Mouse (Mus musculus): ENCODE data around the gene Glipr2.

The Glipr2 gene

DNA sequence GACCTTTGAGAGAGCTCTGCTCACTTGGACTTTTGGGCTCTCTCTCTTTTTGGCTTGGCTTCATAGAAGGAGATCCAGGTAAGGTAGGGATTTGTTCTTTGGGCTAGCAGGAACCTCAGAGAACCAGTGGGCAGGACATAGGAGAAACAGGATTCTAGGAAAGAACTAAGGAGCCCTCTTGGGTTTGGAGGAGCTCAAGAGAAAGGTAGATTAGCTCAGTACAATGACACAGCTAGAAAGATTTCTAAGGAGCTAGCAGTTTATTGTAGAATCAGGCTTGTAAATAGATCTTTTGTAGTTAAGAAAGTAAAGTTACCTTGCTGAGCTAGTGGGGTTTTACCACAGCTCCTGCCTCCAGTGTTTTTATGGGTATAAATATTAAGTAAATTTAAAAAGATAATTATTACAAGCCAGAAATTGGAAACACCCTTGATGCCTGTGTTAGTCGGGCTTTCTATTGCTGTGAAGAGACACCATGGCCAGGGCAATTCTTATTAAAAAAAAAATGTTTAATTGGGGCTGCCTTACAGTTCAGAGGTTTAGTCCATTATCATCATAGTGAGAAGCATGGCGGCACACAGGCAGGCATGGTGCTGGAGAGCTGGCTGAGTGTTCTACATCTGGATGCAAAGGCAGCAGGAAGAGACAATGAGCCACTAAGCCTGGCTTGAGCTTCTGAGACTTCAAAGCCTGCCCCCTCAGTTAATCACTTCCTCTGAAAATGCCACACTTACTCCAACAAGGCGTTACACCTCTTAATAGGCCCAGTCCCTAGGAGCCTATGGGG is 47.6 kb downstream of the Glipr2 start:
- peak; percentile 57 for DNase-seq

DNA sequence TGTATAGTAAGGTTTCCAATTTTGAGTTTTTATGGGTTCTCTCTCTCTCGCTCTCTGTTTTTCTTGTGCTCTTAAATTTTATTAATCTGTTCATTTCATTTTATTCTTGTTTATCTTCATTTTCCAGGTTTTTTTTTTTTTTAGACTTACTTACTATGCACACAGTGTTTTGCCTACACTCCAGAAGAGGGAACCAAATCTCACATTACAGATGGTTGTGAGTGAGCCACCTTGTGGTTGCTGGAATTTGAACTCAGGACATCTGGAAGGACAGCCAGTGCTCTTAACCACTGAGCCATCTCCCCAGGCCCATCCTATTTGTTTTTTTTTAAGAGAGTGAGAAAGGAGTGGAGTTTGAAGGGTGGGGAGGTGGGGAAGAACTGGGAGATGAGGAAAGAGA is 53.0 kb downstream of the Glipr2 start:
- DNase-seq, result no peak

DNA sequence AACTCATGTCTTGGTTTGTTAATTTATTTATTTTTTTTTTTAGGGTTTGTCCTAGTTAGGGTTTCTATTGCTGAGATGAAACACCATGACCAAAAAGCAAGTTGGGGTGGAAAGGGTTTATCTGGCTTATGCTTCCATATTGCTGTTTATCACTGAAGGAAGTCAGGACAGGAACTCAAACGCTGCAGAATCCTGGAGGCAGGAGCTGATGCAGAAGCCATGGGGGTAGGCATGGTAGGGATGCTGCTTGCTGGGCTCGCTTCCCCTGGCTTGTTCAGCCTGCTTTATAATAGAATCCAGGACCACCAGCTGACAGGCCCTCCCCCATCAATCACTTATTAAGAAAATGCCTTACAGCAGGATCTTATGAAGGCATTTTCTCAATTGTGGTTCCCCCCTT is 53.7 kb downstream of the Glipr2 start:
- peak; percentile 79 for DNase-seq

GRCm38 (mm10) chr4:44011799-44012198 is 54.6 kb downstream of the Glipr2 start:
- peak; percentile 44 for DNase-seq

GRCm38 (mm10) chr4:44012376-44013367 is 55.5 kb downstream of the Glipr2 start:
- DNase-seq, result peak; percentile 100

DNA sequence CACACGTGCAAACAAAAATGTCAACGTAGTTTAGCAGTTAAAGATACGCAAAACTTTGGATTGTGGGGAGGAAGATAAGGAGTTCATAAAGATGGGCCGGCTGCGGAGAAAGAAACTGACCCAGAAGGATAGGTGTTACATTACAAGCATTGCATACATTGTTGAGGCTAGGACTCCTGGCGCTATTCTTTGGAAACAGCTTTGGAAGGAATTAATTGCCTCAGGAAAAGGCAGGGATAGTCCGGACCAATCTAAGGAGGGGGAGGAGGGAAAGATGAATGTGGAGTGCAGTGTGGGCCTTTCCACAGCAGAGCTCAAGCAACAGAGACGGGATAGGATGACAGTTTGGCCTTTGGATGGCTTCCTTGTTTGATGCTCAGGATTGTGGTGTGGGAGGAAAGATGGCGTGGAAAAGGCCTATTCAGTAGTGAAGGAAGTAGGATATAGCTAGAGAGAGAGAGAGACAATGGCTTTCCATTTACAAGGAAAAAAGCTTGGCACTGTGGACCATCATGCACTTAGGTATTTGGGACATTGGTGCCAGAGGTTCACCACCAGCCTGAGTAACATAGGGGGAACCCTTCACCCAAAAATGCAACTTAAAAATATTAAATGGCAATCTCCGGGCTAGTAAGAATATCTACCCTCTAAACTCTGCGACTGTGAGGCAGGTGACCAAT is 56.3 kb downstream of the Glipr2 start:
- DNase-seq, result peak; percentile 73

DNA sequence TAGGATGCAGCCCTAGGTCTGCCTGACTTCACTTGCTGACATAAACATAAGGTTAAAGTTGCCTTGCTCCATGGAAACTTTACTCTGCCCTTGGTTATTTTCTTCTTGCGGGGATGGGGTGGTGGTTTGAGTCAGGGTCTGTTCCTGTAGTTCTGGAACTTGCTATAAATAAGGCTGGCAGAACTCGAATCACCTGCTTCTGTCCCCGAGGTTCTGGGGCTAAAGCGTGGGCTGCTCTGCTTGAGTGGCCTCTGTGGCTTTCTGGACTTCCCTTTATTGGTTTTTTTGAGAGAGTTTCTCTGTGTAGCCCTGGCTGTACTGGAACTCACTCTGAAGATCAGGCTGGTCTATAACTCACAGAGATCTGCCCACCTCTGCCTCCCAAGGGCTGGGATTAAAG is 58.9 kb downstream of the Glipr2 start:
- DNase-seq, result peak; percentile 86

GRCm38 (mm10) chr4:44016791-44017190 is 59.6 kb downstream of the Glipr2 start:
- DNase-seq, result peak; percentile 85

DNA sequence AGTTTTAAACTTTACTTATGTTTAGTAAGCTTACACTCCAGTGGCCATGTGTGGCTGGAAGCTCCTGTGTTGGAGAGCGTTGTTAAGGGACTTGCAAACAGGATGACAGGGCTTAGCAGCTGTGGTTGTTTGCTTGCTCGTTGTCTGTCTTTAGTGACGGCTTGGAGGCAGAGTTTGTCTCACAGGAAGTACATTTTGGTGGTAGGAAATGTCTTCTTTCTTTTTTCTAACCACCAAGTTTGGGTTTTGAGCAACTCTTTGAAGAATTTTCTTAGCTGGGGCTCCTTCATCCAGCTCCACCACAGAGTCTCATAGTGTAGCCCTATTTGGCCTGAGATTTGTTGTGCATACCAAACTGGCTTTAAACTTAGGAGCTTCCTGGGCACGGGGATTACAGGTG is 65.1 kb downstream of the Glipr2 start:
- peak; percentile 74 for DNase-seq

DNA sequence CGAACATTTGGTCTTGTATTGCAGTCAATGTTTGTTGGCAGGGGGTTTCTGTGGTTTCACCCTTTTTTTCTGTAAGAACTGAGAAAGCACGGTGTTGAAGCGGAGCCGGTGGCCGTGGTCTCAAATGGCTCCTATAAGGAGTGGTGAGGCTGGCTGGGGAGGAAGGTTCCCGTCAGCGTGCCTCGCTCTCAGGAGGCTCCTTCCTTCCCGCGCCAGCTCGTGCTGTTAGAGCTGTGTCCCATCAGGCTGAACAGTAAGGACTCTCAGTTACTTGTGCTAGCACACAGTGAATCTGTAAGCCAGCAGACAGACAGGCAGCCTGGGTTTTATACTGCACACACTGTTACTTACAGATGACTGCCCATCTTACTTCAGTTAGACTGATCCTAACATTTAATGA is 65.6 kb downstream of the Glipr2 start:
- DNase-seq, result peak; percentile 79

GRCm38 (mm10) chr4:44023681-44024080 is 66.5 kb downstream of the Glipr2 start:
- peak; percentile 84 for DNase-seq

DNA sequence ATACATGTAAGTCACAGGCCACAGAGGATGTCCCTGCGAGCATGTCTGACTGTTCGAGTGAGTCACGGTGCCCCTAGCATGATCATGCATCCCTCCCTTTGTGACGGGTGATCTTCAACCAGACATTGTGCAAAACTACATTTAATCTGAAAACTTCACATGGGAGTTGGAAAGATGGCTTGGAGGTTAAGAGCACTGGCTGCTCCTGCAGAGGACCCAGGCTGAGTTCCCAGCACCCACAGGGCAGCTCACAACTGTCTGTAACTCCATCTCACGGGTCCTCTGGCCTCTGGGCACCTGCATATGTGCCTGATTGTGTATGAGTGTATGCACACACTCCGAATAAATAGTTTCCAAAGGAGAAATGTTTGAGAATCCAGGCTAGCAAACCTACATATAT is 67.0 kb downstream of the Glipr2 start:
- peak; percentile 64 for DNase-seq

GRCm38 (mm10) chr4:44025570-44025969 is 68.4 kb downstream of the Glipr2 start:
- peak; percentile 65 for DNase-seq
